Mouse (Mus musculus): ENCODE data around the gene Cds2.
"Not testable (repeated sequence)": the region's sequence is repeated elsewhere in the genome, so short reads cannot be mapped to it uniquely, and the experiment has no call there.

The Cds2 gene

DNA sequence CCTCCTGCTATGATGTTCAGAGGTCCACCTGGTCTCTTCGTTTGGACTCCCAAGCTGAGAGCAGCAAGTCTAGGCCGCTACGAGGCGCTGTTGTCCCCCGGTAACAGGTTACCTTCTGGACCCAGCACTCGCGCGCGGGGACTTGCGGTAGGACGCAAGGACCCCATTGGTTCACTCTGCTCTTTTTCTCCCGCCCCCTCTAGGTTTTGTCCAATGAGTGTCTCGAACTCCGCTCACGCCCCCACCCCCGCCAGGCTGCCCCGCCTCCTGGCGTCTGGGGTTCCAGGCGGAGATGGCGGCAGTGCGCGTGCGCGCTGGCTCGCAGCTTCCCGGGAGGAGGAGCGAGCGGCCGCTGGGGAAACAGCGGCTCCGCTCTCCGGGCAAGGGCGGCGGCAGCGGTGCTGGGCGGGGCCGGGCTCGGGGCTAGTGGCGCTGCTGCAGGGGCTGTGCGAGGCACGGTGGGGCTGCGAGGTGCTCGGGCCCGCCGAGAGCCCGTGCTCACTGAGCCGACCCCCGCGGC, at the start of gene Cds2:
TSS of gene Cds2 (plus strand) at position 270 of the 520 bp plus-strand sequence.
- peak; percentile 99 for DNase-seq (ENCODE audit: extremely low spot score)

DNA sequence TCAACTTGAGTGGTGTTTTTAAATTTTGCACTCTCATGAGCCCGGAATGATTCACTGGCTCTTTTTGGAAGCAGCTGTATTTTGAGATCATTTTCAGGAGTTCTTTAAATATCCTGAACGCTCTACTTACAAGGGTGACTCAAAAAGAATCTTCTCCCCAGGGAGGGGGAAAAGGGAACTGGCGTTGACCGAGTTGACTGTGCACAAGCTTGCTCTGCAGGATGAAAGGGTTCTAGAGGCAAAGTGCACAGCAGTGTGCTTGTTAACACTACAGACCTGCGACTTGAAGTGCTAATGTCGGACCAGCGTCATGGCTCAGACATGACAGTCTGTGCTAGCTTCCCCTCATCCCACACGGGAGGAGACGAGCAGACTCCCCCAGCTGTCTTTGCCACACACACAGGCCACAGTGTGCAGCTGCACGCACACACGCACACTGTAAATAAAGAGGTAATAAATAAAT, 41.3 kb upstream of the Cds2 start:
- DNase-seq (ENCODE audit: extremely low spot score), result no peak

DNA sequence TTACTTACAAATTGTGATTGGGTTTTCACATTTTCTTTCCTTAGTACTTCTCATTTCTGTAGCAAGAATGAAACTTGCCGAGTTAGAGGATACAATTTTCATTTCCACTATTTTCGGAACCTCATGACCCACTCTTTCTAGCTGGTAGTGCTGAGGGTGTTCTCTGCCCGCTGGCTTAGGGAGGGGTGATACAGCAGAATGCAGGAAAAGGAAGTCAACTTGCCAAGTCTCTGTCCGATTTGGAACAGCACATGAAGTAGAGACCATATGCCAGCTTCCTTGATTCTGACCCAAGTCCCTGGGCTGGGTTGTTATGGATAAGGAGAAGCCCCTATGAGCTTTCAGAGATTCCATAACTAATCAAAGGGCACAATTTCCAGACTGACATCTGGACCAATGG, 38.6 kb upstream of the Cds2 start:
- DNase-seq (ENCODE audit: extremely low spot score), result no peak

DNA sequence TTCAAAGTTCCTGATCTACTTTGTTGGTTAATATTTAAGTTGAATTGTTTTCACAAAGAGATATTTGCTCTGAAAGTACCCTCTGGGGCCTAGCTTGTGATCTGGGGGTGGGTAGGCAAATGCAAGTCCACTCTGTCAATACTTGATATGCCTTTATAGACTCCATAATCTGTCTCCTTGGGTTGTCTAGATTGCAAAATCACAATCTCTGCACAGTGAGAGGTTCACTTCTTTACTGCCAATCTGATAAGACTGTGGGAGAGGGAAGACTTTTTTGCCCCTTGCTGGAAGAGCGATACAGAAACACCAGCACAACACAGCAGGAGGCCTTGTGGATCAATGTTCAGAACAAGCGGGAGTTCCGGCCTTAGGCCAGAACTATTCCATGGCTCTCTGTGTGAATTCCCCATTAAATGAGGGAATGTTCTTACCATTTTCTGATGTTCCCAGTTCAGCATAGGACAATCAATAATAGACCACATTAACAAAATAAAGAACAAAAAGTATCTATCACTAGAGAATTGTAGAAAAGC, 30.5 kb upstream of the Cds2 start:
- DNase-seq (ENCODE audit: extremely low spot score), result no peak

DNA sequence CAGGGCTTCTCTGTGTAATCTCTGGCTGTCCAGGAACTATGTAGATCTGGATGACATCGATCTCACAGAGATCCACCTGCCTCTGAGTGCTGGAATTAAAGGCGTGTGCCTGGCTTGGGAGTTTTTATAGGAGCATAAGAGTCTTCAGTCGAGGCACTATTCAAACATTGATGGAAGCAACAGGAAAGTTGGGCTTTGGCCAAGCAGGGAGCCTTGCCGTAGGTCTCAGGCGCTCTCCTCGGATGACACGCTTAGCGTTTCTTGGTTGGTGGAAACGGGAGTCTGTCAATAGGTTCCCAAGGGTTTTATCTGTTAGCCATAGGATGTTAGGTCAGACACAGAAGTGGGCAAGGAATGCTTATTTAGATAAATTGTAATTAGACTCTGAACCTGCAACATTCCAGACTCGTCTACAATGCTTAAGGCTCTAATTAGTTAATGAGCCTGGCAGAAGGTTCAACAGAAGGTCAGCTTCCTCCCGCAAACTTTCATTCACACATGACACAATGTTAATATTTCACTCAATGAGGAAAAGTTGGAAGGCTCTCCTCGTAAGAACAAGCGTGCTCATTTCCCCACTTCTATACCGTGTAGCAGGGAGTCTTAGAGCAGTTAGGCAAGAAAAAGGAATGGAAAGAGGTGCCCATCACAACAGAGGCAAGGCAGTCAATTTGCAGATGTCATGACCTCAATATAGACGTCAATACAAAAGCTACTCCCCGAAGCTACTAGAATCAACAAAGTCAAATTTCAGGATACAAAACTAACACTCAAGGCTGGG, 28.8 kb upstream of the Cds2 start:
- no peak for DNase-seq (ENCODE audit: extremely low spot score)

DNA sequence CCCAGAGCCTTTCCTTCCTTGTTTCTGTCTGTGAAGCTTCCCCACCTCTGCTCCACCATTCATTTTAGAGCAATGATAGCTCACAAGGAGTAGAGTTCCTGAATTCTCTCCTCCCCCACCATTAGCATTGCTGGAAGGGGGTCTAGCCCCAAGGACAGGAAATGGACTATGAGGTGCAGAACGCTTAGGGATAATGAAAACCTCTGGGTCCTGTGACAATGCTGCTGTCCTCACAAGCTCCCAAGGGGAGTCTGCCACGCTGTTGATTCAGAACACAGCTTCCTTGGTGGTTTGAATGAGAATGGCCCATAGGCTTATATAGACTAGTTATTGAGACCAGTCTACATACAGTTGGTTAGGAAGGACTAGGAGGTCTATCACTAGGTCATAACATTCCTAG, 27.7 kb upstream of the Cds2 start:
- no peak for DNase-seq (ENCODE audit: extremely low spot score)

DNA sequence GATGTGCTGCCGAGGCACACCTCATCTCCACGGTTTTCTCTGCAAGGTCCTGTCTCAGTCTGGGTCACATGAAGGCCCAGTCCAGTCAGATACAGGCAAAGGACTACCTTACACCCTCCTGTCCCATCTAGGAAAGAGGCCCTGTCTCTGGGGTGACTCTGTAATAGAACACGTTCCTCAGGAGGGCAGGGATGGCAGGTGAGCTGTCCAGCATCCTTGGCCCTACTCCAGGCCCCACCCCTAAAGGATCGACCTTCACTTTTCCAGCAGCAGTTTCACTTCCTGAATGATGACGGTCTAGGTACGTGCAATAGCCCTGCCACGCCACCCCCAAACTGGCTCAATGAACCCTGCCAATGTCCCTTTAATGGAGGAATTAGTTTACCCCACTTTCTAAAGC, 27.0 kb upstream of the Cds2 start:
- DNase-seq (ENCODE audit: extremely low spot score), result no peak

DNA sequence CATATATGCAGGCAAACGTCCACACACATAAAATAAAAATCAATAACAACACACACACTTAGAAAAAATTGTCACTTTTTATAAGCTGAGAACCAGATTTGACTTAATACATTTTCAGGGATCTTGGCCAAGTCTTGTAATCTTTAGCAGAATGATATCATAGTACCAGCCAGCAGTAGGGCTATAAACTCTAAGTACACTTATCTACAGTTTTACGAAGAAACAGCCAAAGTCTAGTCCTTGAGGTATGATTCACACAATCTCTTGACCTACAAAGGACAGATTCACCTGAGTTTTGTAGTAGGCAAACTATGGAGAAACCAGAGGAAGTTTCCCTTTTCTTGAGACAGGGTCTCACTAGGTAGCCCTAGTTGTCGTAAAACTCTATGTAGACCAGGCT, 23.5 kb upstream of the Cds2 start:
- not testable (repeated sequence) for DNase-seq (ENCODE audit: extremely low spot score)

DNA sequence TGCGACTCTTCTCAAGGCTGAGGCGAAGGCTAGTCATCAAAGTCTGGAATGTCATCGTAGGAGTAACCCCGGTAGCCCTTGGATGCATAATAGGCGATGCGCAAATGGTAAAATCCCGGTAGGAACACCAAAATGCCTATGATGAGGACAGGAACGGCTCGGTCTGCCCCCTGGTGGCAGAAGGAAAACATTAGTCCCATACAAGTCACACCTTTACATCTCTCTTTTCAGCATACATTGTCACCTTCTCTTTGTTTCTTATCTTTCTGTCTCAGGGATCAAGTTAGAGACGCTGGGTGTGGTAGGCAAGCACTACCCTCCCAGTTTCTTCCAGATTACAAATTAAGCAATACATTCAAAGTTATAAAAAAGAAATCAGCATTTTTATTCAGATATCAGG, 22.5 kb upstream of the Cds2 start:
- DNase-seq (ENCODE audit: extremely low spot score), result not testable (repeated sequence)

DNA sequence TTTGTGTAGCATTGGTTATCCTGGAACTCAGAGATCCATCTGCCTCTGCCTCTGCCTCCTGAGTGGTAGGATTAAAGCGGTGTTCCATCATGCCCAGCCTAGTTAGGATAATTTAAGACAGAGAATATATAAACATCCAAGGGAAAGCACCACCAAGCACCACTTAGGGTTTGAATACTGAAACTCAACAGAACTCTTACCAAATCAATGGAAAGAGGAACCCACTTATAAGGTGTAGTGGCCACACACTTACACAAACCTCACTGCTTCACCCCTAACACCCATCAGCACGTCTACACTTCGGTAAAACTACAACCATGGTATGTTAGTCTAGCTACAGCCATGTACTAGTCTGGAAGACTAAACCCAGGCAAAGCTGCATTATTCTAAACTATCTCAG, 19.6 kb upstream of the Cds2 start:
- DNase-seq (ENCODE audit: extremely low spot score), result no peak

DNA sequence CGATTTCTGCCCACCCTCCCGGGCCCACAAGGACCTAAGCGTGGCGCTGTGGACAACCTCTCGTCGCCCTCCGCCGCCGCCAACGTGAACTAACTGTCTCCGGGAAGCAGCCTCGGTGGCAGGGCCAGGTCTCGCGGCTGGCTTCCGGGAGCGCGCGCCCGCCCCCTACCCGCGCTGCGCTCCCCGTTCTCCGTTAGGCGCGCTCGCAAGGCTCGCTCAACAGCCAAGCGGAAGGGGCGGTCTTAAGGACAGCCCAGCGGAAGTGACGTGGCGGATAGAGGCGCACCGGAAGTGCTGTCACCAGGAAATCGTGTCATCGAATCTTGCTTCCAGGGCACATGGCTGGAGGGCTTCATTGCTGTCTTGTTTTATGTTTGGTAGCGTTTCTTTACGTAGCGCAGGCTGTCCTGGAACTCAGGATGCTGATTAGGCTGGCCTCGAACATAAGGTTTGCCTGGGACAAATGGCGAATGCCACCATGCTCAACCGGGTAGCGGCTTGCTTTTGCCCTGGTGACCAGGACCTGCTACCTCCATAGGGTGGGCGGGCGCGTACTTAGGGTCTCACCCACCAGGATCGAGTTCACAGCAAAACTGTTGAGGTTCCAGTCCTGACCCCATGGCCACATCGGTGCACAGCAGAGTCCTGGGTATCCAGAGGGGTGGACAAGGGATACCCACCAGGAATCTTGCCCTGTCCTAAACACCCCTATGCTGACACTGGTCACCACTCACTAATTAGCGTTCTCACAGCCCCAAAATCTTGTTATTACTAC, 15.2 kb upstream of the Cds2 start, which contains the start of gene Tmem230:
TSS of gene Tmem230 (minus strand) at position 269 of the 775 bp plus-strand sequence.
- DNase-seq (ENCODE audit: extremely low spot score), result peak; percentile 94

DNA sequence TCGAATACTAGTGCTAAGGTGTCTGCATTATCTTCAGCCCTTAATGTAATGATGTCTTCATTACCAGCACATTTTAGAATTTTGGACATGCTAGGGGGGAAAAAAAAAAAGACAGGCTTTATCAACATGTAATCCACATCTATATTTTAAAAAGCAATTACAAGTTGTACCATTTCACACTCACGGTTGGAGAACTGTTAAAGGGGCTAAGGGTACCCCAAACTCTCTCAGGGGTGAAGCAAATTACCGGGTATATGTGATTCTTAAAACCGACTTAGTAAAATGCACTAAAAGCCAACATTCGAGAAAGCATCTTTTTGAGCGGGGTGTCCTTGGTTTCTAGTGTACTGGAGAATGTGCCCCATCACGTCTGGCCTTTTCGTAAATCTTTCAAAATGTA, 11.0 kb upstream of the Cds2 start:
- DNase-seq (ENCODE audit: extremely low spot score), result no peak

DNA sequence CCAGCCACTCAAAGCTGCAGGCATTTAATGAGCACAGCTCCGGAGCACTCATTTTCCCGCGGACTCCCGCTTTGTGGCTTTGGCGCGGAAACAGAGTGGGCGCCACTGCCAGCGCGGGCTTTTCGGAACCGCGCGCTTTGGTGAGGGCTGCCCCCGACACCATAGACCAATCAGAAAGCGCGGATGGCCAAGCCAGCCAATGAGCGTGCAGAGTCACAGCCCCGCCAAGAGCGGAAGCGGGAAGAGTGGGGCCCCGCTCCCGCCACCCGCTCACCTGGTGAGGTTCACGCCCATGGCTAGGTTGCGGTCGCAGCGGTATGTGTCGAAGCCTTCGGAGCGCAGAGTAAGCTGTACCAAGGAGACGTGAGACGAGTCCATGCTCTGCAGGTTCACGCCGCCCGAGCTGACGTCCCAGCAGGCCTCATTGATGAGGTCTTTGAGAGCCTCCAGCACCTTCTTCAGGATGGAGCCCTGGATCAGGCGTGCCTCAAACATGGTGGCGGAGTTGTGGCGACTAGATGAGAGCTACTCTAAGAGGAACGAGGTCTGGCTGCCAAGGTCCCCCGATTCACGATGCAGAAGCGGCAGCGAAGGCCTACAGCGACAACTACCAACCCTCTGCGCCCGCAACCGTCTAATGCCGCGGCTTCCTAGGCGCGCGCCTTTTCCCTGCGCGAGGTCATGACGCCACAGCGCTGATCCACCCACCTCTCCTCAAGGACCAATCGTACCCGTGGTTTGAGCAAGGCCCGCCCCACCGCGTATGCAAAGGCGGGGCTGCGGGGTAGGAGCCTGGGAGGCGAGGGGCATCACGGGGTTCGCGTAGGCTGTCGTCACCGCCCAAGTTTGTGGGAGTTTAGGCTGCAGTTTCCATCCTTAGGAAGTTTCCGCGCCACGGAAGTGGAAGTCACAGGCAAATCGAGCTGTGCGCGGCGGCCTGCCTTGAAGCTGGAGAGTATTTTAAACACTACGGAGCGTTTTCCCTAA, 10.1 kb upstream of the Cds2 start, which contains the start of gene Pcna:
TSS of gene Pcna (minus strand) at position 773 of the 987 bp plus-strand sequence.
- peak; percentile 96 for DNase-seq (ENCODE audit: extremely low spot score)

DNA sequence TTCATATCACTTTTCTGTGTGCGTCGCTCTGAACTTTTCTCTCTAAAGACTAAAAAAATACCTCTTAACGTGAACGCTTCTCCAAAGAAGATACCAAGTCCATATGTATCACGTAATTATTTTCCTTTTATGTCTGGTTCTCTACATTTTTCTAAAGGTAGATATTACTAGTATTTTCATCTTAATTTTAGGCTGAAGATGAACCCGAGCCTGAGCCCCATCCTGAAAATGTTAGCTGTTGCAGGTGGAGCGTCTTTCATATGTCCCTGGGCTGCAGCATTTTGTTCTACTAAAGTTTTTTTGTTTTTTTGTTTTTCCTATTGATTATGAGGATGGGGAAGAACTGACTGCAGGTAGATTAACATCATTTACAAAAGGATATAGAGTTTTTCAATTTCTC, 9.3 kb upstream of the Cds2 start:
- DNase-seq (ENCODE audit: extremely low spot score), result no peak

DNA sequence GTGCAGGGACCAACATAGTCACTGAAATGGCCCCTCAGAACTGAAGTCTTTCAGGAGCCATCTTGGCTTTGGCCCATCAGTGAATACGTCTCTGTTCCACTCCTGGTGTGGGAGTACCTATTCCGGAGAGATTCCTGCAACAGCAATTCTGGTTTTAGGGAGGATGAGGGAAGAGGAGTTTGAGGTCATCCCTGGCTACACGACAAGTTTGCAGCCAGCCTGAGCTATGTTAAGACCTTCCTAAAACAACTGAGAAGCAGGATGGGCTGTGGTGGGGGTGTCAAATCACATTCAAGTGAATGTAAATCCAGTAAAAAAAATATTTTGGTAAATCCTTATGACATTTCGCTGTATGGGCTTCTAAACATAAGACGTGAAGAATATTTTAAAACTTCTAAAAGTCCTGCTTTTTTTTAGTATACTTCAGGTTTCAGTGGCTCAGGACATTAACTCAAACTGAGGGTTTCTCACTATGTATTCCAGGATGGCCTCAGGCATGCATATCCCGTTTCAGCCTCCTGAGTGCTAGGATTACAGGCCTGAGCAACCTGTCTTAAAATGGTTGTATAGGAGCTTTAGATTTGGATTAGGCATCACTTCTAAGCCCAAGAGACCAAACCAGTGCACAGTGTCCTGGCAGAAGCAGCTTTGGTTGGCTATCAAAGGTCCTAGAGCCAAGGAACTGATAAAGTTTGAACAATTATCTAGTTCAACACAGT, 5.4 kb upstream of the Cds2 start:
- no peak for DNase-seq (ENCODE audit: extremely low spot score)

DNA sequence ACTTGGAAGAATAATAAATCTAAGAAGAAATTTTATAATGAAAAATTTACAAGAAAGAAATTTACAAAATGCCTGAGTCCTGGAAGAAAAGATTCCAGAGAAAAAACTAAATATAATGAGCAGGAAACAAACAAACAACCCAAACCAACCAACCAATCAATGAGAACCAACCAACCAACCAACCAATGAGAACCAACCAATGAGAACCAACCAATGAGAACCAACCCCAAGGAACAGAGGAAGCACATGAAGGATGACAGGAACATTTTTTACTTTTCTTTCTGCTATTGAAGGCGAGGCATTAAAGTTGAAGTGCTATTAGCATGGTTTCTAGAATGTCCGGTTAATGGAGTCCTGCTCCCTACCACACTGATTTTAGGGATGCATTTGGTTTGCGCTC, 2.3 kb upstream of the Cds2 start:
- no peak for DNase-seq (ENCODE audit: extremely low spot score)

DNA sequence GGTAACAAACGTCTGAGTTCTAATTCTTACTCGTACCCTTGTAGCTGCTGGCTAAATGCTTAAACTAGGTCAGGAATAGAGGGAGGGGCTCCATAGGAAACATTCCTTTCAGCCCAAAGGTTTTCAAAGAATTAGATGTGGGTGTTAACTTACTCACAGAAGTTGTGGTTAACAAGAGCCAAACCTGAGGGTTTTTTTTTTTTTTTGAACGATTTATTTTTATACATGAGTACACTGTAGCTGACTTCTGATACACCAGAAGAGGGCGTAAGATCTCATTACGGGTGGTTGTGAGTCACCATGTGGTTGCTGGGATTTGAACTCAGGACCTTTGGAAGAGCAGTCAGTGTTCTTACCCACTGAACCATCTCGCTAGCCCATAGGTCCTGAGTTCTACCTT, 773 bp upstream of the Cds2 start:
- no peak for DNase-seq (ENCODE audit: extremely low spot score)

DNA sequence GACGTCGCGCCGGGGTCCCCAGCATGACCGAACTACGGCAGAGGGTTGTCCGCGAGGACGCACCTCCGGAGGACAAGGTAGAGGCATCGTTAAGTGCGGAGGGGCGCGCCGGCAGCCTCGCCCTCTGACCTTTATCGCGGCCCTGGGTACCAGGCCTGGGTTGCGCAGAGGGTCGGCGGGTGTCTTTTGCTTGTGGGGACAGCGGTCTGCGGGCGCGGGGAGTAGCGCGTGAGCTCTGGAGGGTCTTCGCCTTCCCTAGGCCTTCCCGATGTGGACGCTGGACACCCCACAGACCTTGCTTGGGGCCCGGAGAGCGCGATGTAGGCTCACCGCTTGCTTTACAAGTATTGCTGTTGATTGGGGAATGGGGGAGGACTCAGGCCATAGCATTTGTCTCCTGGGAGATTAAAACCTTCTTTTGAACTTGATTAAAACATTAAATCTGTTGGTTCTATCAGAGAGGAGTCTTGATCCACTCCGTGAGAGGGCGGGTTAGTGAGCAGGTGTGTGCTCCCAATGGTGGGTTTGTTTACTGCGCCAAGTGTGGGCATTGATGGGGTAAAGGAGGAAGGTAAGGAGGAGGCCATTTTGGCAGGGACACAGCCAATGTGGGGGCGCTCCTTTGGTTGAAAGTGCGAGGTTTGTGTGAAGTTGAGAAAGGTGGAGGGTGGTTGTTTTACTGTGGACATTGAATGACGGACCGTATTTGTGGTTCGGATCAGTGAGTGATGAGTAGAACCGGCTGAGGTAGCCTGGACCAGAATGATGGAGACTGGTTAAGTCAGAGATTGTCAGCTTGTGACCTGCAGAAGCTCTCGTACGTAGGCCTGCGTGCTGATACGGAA, 695 bp downstream of the Cds2 start:
- DNase-seq (ENCODE audit: extremely low spot score), result no peak

DNA sequence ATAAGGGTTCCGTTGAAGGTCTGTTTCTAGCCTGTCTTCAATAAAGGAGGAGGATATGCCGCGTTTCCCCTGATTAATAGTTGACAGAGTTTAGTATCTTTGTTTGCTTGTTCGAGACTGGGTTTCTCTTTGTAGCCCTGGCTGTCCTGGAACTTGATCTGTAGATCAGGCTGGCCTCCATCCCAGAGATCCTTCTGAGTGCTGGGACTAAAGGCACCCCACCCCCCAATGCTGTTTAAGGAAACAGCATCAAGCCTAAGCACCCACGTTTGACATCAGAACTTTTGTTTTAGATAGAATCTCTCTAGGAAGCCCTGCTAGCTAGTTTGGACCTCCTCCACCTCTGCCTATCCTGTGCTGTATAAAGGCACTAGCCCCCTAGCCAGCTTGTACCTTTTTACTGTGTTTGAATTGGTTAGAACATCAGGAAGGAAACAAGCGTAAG, 1.3 kb downstream of the Cds2 start:
- no peak for DNase-seq (ENCODE audit: extremely low spot score)

DNA sequence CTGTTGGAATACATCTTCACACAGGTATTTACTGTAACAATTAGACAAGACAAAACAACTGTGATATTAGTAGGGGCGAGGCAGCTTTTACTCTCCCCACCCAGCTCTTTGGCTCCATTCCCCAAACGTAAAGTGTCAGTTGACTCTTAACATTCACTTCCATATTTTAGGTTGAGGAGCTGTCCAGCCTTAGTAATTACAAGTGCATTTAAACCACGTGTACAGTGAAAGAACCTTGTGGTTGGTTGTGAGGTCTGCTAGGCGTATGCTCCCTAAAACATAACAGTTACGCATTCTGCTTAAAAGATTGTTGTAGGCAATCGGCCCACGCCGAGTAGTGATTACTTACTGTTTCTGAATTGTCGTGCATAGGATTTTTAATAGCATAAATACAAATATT, 2.2 kb downstream of the Cds2 start:
- no peak for DNase-seq (ENCODE audit: extremely low spot score)
